Mouse (Mus musculus) granulocyte monocyte progenitor cell, adult 5-6 weeks (primary cell): ENCODE measurements around the gene Hist1h4b. TPM values are rescaled to one million over a fixed set of nuclear protein-coding genes. Genes with fewer than 3 reads are reported as not detected.

Source experiments
- ATAC-seq: replicated peaks from 2 replicates; pipeline ENCODE4 v1.8.0; 2016; ENCODE audit warnings: mild to moderate bottlenecking, moderate TSS enrichment, inconsistent platforms; ENCODE audit not compliant: poor library complexity, severe bottlenecking
- total RNA-seq, 2 experiments: library from RNA; stranded (forward) in 1 of 2; stranded (reverse) in 1 of 2; fragments of 200-712, 200-1000 nt in 1 of 2; fragments of >200 nt in 1 of 2; fragmentation: Nextera tagmentation in 1 of 2; gene quantifications; 2 replicates each; pipeline ENCODE4 v1.2.3; 2014 to 2017

The Hist1h4b gene
- total RNA-seq, 2 experiments from 2014 or later: 70.4 to 487 TPM

GRCm38 (mm10) chr13:23739069-23739921 lies 17.5 kb upstream of the Hist1h4b start:
- ATAC-seq: peak; percentile 72

DNA sequence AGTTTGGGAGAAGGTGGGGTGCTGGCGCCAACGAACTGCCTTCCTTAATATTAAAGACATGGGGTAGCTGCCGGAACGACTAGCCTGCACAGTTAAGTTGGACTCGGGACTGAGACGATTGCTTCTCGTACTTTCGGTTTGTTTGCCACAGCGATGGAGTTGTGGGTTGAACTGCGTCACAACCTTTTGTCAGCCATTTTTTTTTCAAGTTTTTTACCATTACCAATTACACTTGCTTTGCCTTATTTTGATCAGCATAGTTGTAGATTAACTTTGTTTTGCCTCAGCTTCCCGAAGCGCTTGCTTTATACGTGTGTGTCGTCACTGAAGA lies 16.9 kb upstream of the Hist1h4b start:
- ATAC-seq: no peak

DNA sequence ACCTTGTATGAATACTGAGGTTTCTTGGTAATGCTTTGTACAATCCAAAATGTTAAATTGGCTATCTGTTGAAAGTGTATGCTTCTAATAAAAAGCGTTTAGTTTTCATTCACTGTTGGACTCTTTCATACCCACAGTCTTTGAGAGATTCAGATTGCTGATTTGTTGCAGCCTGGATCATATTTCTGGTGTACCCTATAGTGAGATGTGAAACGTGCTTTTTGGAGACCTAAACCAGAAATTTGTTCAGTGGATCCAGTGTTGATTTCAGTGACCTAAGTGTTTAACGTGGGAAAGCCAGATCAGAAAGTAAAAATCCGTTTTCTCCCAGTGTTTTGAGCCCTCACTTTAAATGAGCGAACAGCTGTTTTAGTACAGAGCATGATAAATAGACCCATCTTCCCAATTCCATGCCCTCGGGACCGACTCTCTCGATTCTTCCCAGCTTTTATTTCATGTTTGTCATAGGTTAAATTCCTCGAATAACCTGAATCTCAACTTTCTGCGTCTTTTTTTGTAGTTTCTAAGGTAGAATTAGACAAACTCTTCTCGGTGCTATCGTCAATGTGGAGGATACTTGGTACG lies 16.5 kb upstream of the Hist1h4b start:
- ATAC-seq: no peak

DNA sequence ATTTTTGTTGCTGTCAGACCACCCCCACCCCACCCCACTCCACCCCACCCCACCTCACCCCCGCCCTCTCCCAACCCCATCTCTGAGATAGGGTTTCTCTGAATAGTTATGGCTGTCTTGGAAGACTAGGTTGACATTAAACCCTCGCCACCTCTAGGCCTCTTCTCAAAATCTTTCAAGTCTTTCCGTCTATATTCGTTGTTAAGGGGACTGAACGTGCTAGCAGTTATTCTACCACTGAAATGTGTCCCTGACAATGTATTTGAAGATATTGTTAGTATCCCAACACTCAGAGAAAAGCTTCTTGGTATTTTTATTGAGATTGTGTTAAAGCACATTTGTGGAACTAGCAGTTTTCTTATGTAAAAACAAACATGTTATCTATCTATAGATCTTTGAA lies 15.9 kb upstream of the Hist1h4b start:
- ATAC-seq: no peak

DNA sequence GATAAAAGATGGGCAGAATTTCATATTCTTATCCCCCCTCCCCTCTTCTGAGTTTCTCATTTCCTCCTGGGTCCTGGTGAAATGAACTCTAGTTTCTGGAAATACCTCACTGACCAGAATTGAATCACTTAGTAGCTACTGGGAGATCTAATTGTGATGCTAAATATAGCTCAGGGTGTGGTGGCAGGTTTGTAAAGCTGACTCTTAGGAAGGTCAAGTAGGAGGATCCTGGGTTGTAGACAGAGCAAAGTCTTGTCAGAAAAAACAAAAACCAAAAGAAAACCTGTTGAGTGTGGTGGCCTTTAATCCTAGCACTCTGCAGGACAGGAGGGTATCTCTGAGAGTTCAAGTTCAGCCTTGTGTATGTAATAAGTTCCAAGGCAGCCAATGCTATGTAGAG lies 14.8 kb upstream of the Hist1h4b start:
- no peak for ATAC-seq

- no peak for ATAC-seq
Measured at GRCm38 (mm10) chr13:23743215-23743614, 13.6 kb upstream of the Hist1h4b start.

DNA sequence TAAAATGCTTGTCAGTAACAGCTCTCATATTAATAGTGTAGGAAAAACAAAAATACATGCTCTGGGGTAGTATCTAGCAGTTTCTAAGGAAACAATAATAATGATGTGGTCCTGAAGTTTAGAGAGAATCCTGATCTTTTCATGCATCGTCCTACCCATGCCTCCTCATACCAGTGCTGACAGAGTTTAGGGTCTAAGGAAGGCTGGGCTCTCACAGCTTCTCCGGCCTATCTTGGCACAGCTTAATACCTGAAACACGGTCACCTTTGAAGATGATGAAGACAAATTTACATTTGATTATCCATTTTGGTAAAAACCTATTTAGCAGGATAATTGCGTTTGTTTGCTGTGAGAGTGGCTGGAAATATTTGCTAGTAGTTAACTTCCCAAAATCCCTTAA lies 12.8 kb upstream of the Hist1h4b start:
- ATAC-seq: no peak

- ATAC-seq: 0 out of 2 replicates have a peak, but pooled peaks have one; percentile 8
Measured at GRCm38 (mm10) chr13:23744421-23745380, 12.1 kb upstream of the Hist1h4b start.

DNA sequence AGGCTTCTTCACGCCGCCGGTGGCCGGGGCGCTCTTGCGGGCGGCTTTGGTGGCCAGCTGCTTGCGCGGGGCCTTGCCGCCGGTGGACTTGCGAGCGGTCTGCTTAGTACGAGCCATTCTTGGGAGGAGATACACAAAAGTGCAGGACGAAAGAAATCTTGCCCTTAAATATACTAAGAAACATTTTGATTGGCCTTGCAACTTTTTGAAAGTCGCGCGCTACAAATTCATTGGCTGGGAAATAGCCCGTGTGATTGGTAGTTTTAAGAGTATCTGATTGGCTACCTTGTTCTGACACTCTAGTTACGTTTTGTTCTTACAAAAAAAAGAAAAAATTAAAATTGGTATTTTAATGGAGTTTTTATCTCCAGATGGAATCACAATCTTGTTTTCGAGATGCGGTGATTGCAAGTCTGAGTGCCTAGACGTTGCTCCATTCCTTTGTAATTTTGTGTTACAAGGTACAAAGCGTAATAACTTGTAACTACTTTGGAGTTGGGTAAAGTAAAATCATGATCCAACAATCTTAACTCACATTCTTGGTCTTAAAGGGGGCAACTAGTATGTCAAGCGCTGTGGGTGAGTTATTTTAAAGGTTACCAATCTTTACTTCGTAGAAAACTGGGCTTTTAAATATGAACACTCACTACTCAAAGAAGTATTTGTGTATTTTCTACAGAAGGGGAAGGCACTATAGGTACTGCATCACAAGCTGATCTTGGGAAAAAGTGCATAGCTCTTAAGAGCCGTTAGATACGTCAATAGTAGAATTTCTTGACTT lies 11.2 kb upstream of the Hist1h4b start, which contains the start of gene Hist1h3c:
Gene Hist1h3c, minus strand, starts transcription at position 222 of the 781 bp plus-strand sequence.
- peak; percentile 50 for ATAC-seq

DNA sequence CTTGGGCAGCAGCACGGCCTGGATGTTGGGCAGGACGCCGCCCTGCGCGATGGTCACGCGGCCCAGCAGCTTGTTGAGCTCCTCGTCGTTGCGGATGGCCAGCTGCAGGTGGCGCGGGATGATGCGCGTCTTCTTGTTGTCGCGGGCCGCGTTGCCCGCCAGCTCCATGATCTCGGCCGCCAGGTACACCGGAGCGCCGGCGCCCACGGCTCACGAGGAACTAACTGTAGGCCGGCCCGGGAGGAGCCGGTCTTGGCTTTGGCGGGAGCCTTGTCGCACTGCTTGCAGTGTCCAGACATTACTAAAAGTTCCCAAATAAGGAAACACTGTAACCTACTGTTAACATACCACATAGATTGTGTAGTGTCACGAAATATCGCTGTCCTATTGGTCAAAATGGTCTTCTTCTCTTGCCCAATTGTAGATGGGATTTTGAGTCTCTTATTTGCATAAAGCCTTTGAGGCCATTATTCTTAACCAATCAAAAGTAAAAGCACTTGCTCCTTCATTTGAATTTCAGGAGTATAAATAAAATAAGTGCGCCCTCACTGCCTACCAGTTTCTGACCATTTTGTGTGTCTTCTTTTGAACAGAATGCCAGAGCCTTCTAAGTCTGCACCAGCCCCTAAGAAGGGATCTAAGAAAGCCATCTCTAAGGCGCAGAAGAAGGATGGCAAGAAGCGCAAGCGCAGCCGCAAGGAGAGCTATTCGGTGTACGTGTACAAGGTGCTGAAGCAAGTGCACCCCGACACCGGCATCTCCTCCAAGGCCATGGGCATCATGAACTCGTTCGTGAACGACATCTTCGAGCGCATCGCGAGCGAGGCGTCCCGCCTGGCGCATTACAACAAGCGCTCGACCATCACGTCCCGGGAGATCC lies 10.4 kb upstream of the Hist1h4b start, which contains the start of gene Hist1h2bb:
Gene Hist1h2bb, plus strand, starts transcription at position 534 of the 880 bp plus-strand sequence.
- ATAC-seq: peak; percentile 71

DNA sequence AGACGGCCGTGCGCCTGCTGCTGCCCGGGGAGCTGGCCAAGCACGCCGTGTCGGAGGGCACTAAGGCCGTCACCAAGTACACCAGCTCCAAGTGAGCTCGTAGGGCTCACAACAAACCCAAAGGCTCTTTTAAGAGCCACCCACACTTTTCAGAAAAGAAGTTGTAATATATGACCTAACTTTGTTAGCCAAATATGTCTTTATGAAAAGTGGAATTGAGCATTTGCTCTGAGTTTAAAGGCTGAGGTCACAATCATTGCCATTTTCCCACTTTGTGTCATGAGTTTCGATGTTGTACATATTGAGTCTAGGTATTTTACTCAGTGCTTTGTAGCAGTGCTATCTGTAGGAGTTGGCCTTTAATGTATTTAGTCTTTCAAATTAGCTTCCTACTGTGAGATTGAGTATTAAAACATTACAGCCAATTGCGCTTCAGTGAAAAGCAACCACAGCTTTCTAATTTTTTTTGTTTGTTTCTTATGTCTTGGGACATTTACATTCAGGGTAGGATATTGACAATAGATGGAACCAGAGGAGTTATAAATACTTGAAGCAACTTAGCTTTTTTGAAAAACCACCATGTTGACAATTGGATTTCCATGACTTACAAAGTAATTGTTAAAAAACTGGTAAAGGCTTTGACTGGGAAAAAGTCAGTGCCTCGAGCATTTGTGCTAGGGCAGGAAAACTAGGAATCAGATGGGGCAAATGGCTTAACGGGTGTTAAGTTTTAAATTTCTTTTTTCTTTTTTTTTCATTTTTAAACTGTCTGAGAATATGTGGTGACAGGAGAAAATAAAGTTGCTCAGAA lies 9.5 kb upstream of the Hist1h4b start:
- peak; percentile 3; the same call in 1 of the 2 replicates for ATAC-seq

GRCm38 (mm10) chr13:23747892-23748288 lies 8.9 kb upstream of the Hist1h4b start:
- no peak for ATAC-seq

- no peak for ATAC-seq
Measured at GRCm38 (mm10) chr13:23749563-23750121, 7.2 kb upstream of the Hist1h4b start.

DNA sequence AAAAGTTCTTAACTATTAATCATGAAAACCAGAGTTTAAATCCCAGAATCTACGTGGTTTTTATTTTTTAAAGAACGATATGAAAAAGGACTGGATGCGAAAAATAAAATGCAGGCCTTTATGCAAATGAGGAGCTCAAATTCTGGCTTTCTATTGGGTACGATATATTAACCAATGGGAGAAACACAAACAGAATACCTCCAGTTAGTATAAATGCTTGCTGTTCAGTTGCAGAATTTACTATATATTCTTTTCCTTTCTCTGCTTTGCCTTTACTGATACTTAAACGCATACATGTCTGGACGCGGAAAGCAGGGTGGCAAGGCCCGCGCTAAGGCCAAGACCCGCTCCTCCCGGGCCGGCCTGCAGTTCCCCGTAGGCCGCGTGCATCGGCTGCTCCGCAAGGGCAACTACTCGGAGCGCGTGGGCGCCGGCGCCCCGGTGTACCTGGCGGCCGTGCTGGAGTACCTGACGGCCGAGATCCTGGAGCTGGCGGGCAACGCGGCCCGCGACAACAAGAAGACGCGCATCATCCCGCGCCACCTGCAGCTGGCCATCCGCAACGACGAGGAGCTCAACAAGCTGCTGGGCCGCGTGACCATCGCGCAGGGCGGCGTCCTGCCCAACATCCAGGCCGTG lies 5.9 kb upstream of the Hist1h4b start, which contains the start of gene Hist1h2ab:
Gene Hist1h2ab, plus strand, starts transcription at position 288 of the 639 bp plus-strand sequence.
- peak; percentile 45 for ATAC-seq

GRCm38 (mm10) chr13:23751478-23751956 lies 5.3 kb upstream of the Hist1h4b start:
- ATAC-seq: no peak

- peak; percentile 64 for ATAC-seq
Measured at GRCm38 (mm10) chr13:23752067-23752741, 4.6 kb upstream of the Hist1h4b start, which contains the start of gene Hist1h3b. Gene Hist1h3b, plus strand, starts transcription at chr13:23752267.
